Mouse (Mus musculus): ENCODE measurements around the gene Tcp11x2.

Tcp11x2 gene

GRCm38 (mm10) chrX:135693633-135694032, at the start of gene Tcp11x2:
Gene Tcp11x2 (minus strand): TSS chrX:135693790.
- DNase-seq (ENCODE audit: low spot score in 2 of 2): no peak

- DNase-seq (ENCODE audit: low spot score in 2 of 2): no peak
Measured at GRCm38 (mm10) chrX:135743056-135743355, 49.4 kb upstream of the Tcp11x2 start.

- DNase-seq (ENCODE audit: low spot score in 2 of 2): peak; percentile 61 to 74
Measured at GRCm38 (mm10) chrX:135742304-135743055, 48.9 kb upstream of the Tcp11x2 start, which contains the start of the genes Armcx5 and Gprasp1. Gene Armcx5 (plus strand): TSS chrX:135742733. Gene Gprasp1 (plus strand): TSS chrX:135742733.

- no peak for DNase-seq (ENCODE audit: low spot score in 2 of 2)
Measured at GRCm38 (mm10) chrX:135738730-135739520, 45.3 kb upstream of the Tcp11x2 start.

GRCm38 (mm10) chrX:135725161-135725560, 31.6 kb upstream of the Tcp11x2 start, which contains the start of gene Tmsb15a:
Gene Tmsb15a (minus strand): TSS chrX:135725261.
- DNase-seq (ENCODE audit: low spot score in 2 of 2): no peak

GRCm38 (mm10) chrX:135712845-135713244, 19.3 kb upstream of the Tcp11x2 start:
- no peak for DNase-seq (ENCODE audit: low spot score in 2 of 2)

GRCm38 (mm10) chrX:135704349-135704748, 10.8 kb upstream of the Tcp11x2 start:
- DNase-seq (ENCODE audit: low spot score in 2 of 2): no peak

- no peak for DNase-seq (ENCODE audit: low spot score in 2 of 2)
Measured at GRCm38 (mm10) chrX:135703111-135703510, 9.5 kb upstream of the Tcp11x2 start.

GRCm38 (mm10) chrX:135687802-135688201, 5.8 kb downstream of the Tcp11x2 start:
- DNase-seq (ENCODE audit: low spot score in 2 of 2): no peak

GRCm38 (mm10) chrX:135681858-135682257, 11.7 kb downstream of the Tcp11x2 start:
- no peak for DNase-seq (ENCODE audit: low spot score in 2 of 2)

GRCm38 (mm10) chrX:135652173-135652772, 41.3 kb downstream of the Tcp11x2 start:
- no peak for DNase-seq (ENCODE audit: low spot score in 2 of 2)

GRCm38 (mm10) chrX:135627605-135628004, 66.0 kb downstream of the Tcp11x2 start, which contains the start of gene Prame:
Gene Prame (minus strand): TSS chrX:135627705.
- DNase-seq (ENCODE audit: low spot score in 2 of 2): no peak
